Mouse (Mus musculus): Measurements from ENCODE around the gene Fam92a.
"Not testable (repeated sequence)": the region's sequence is repeated elsewhere in the genome, so short reads cannot be mapped to it uniquely, and the experiment has no call there.

Fam92a gene

DNA sequence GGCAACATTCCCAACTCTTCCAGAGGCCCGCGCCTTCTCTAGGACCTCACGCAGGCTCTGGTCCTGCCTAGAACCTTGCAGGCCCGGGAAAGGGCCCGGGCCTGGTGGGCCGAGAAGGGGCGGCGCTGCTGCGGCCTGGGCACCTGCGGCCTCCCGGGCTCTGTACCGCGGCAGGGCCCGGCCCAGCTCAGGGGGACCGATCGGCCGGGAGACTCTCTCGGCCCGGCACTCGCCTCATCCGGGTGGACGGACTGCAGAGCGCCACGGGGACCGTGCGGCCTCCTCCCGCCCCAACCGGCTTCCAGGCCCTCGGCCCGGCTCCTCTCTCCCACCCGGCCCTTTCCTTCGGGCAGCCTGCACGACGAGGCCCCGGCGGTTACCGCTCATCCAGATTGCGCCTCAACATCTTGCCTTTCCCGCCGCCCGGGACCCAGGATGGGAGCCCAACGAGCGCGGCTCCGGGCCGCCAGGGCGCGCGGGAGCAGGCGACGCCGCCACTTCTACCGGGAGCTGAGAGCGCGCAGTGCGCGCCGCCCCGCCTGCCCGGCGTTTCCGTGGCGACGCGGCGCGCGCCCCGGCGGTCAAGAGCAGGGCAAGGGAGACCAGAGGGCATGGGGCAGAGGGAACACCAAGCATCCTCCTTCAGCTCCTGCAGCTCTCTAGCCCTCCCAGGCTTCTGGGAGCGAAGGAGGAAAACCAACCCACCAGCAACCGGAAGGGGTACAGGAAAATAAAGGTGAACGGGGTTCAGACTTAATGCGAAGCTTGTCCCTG lies at the start of gene Fam92a:
Fam92a (minus strand) TSS at position 698 of the 774 bp plus-strand sequence.
- peak; percentile 14 to 22 for DNase-seq (ENCODE audit: low spot score in 2 of 2)

DNA sequence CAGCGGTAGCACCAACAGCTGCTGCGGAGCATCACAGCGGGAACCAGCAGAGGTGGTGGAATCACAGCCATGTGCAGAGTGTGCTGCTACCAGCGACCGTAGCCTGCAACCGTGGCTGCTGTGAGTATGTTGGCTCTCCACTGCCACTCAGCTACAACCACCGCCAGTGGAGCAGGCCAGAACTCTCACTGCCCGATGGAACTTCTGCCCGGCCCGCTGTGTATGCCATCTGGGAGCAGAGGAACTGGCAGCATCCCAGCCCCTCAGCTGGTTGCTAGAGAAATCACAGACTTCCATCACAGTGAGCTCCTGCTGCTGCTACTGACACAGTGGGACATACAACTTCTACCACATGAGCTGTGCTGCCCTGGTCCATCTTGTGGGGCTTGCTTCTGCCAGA lies 7.2 kb upstream of the Fam92a start:
- no peak for DNase-seq (ENCODE audit: low spot score in 2 of 2)

DNA sequence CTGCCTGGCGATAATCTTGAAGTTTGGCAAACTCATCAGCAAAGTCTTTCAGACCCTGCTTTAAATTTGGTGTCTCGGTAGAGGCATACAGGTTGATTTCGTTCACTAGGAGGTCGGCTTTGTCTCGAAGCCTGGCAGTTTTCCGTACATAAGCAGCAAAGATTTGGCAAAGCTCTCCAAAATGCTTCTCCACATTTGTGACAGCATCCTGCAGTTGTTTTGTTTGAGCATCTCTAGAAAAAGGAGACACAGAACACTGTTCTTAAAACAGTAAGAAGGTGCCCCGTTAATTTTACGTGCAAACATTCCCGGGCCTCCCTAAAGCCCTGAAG lies 863 bp downstream of the Fam92a start:
- no peak for DNase-seq (ENCODE audit: low spot score in 2 of 2)

DNA sequence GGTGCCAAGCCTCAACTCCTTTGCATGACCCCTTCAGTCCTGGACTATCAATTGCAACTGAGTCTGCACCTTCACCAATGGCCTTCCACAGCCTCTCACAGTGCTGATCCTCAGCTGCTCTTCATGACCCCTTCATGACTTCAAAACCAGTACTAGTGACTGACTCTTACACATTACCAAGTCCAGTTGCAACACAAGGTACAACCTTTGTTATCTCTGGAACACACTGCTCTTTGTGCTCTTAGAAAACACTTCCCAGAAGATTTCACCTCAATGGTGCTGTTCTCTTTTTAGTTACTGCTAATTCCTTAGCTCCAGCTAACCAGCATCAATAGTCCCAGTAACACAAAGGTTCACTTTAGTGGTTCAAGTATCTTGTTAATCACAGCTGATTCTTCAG lies 24.2 kb downstream of the Fam92a start:
- no peak for DNase-seq (ENCODE audit: low spot score in 2 of 2)

DNA sequence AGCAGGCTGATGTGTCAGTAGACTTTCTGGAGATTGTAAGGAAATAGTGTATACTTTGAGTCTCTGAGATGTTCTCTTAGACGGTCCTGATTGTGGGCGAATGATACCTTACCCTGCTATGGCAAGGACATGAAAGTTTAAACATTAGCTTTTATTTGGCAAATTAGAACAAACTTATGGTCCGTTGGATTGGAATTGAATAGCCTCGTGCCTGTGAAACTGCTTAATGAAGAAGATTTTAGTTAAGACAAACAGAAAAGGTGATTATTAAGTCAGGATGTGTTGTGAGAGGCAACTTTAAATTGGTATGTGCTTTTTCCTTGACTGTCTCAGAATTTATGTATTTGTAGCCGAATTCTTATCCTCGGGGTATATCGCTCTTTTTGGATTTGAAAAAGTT lies 30.3 kb downstream of the Fam92a start:
- not testable (repeated sequence) for DNase-seq (ENCODE audit: low spot score in 2 of 2)

DNA sequence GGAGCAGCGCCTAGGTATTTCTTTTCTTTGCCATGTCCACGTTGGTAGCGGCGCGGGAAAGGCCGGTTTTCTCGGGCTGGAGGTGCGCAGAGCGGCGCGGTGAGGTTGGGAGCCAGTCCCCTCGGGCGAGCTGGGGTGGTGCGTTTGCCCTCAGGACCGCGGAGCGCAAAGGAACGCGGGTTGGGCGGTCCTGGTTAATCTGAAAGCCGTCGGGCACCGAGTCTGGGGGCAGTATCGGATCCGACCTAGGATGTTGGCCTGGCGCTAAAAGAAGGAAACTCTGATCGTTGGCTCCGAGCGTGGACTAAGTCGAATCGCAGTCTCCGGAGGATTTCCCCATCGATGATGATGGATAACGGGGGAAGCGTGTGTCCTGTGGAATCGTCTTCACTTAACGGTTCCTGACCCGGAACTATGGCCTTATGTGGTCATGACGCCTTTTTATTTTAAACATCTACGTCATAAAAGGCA lies 31.2 kb downstream of the Fam92a start:
- DNase-seq (ENCODE audit: low spot score in 2 of 2): peak in 1 of 2 experiments; percentile 1

DNA sequence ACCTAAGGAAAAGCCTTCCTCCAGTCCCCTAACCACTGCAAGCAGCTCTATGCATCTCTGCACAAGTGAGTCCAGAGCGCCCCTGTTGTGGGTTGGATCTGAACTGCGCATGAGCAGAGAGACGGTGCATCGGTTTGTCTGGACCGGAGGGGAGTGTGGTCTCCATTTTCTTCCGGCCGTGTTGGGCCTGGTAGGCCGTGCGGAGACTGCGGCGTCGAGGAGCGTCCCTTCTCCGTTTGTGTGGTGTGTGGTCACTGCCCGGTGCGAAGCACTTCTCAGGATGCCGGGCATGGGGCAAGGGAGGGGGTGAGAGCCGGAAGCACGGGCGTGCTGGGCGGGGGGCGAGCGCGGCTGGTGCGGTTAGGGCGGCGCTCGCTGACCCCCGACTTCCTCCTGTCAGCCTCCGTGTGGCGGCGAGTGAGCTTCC lies 31.7 kb downstream of the Fam92a start, which contains the start of gene Rbm12b1:
Rbm12b1 (plus strand) TSS at position 124 of the 427 bp plus-strand sequence.
- DNase-seq (ENCODE audit: low spot score in 2 of 2): peak; percentile 67 to 73
